Mouse (Mus musculus): ENCODE data around the gene Slc25a13. TPM values are rescaled to one million over a fixed set of nuclear protein-coding genes. Genes with fewer than 3 reads are reported as not detected.

Slc25a13 gene
- polyA plus RNA-seq, 1 experiment = 89.0 TPM

DNA sequence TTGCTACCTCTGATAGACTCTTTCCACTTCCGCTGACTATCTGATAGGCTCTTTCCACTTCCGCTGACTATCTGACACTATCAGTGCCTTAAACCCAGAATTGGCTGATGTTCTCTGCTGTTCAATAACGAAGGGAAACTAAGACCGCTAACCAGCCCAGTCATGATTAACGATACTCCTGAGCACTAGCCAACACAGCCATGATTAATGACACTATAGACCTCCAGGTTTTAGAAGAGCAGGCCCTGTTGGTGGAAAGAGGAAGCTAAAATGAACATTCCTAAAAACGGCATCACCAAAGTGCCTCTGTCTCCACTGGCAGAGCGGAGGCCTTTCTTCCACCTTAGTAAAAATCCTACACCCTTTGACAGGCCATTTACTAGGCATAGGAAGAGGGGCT, 24.6 kb downstream of the Slc25a13 start:
- Histone ChIP-seq H3K9me3 (replicated peaks; ENCODE audit: control insufficient read depth, insufficient read depth, low read length, poor library complexity, severe bottlenecking) (no peaks in the 10 kb centered on the region), H3K36me3 (ENCODE audit: control insufficient read depth, insufficient read depth, low read length, poor library complexity, severe bottlenecking) (peaks cover 8% of the 10 kb centered on the region), H3K27me3 (ENCODE audit: control insufficient read depth, insufficient read depth, low read length, poor library complexity, severe bottlenecking) (no peaks in the 10 kb centered on the region), H3K4me1 (ENCODE audit: control insufficient read depth, insufficient read depth, low read length) (peaks cover 2% of the 10 kb centered on the region), H3K9ac (ENCODE audit: low read depth, poor library complexity, severe bottlenecking) (no peak overlapping the region), H3K27ac (ENCODE audit: insufficient read depth, low read length) (no peak overlapping the region), H3K4me3 (ENCODE audit: low read depth, low read length) (no peak overlapping the region)
- TF ChIP-seq EP300 (IDR thresholded peaks at IDR 0.05; ENCODE audit: insufficient read depth, low read depth, low read length) = no peak
- TF ChIP-seq POLR2A (IDR thresholded peaks at IDR 0.05; ENCODE audit: insufficient read depth, low read length) = no peak
- no peak for TF ChIP-seq CTCF (IDR thresholded peaks at IDR 0.05; ENCODE audit: low read depth, low read length)

DNA sequence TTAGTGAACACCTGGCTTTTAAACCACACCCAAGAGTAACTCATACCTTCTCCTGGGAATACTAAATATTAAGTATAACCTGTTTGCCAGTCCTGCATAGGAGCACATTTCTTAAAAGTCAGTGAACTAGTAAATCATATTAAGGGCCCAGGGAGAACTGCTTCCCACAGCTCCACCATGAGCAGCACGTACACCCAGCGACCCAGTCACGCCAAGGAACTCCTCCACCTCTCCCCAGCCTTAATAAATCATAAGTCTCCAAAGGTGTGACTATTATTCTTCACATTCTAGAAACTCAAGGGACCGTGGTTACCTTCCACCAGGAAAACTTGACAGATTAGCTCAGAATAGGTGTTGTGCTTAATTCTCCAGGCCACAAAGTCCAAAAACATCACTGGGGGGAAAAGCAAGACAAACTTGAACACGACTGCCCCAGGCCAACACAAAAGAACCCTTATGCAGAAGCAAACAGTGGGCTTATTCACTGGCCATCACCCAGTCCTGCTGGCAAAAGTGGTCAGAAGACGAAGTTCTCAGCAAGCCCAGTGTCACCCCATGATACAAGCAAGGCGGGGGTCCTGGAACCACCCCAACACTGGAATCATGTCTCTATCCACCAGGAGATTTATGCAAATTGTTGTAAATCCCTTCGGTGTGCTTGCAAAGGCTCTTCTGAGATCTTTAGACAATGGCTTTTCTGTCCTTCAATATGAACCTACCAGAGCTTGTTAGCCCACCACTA, 25.2 kb downstream of the Slc25a13 start:
- peaks cover 8% of the 10 kb centered on the region for H3K36me3 ChIP-seq (ENCODE audit: control insufficient read depth, insufficient read depth, low read length, poor library complexity, severe bottlenecking)
- no peak for TF ChIP-seq POLR2A (IDR thresholded peaks at IDR 0.05; ENCODE audit: insufficient read depth, low read length)
- TF ChIP-seq CTCF (IDR thresholded peaks at IDR 0.05; ENCODE audit: low read depth, low read length) = no peak
- TF ChIP-seq EP300 (IDR thresholded peaks at IDR 0.05; ENCODE audit: insufficient read depth, low read depth, low read length) = no peak
- no peak overlapping the region for H3K27ac ChIP-seq (ENCODE audit: insufficient read depth, low read length)
- no peak overlapping the region for H3K4me3 ChIP-seq (ENCODE audit: low read depth, low read length)
- H3K27me3 ChIP-seq (ENCODE audit: control insufficient read depth, insufficient read depth, low read length, poor library complexity, severe bottlenecking) = no peaks in the 10 kb centered on the region
- no peak overlapping the region for H3K9ac ChIP-seq (ENCODE audit: low read depth, poor library complexity, severe bottlenecking)
- no peaks in the 10 kb centered on the region for H3K9me3 ChIP-seq (replicated peaks; ENCODE audit: control insufficient read depth, insufficient read depth, low read length, poor library complexity, severe bottlenecking)
- peaks cover 2% of the 10 kb centered on the region for H3K4me1 ChIP-seq (ENCODE audit: control insufficient read depth, insufficient read depth, low read length)

DNA sequence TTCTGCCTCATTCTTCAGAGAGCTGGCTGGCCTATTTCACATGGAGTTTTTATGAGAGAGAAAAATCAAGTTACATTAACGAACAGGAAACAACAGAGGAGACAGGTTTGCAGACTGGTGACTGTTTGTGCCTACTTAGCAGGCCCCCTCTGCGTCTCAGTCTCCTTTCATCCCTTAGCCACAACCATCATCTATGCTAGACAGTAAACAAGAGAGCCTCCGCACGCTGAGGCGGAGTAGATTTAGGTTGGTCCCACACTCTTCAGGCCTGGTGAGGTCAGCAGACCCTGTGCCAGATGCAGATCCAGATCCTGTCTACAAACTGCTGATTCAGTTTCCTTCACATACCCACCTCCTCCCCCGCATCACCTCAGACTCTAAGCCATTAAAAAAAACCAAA, 28.0 kb downstream of the Slc25a13 start:
- Histone ChIP-seq H3K27ac (ENCODE audit: insufficient read depth, low read length) (0 out of 2 replicates have a peak overlapping the region, but pooled peaks have one; percentile 21), H3K9ac (ENCODE audit: low read depth, poor library complexity, severe bottlenecking) (no peak overlapping the region), H3K27me3 (ENCODE audit: control insufficient read depth, insufficient read depth, low read length, poor library complexity, severe bottlenecking) (no peaks in the 10 kb centered on the region), H3K4me3 (ENCODE audit: low read depth, low read length) (no peak overlapping the region), H3K36me3 (ENCODE audit: control insufficient read depth, insufficient read depth, low read length, poor library complexity, severe bottlenecking) (0 out of 2 replicates have a peak, but pooled peaks cover 3% of the 10 kb centered on the region), H3K4me1 (ENCODE audit: control insufficient read depth, insufficient read depth, low read length) (peaks cover 7% of the 10 kb centered on the region), H3K9me3 (replicated peaks; ENCODE audit: control insufficient read depth, insufficient read depth, low read length, poor library complexity, severe bottlenecking) (no peaks in the 10 kb centered on the region)
- TF ChIP-seq POLR2A (IDR thresholded peaks at IDR 0.05; ENCODE audit: insufficient read depth, low read length) (no peak), CTCF (IDR thresholded peaks at IDR 0.05; ENCODE audit: low read depth, low read length) (no peak), EP300 (IDR thresholded peaks at IDR 0.05; ENCODE audit: insufficient read depth, low read depth, low read length) (no peak)

DNA sequence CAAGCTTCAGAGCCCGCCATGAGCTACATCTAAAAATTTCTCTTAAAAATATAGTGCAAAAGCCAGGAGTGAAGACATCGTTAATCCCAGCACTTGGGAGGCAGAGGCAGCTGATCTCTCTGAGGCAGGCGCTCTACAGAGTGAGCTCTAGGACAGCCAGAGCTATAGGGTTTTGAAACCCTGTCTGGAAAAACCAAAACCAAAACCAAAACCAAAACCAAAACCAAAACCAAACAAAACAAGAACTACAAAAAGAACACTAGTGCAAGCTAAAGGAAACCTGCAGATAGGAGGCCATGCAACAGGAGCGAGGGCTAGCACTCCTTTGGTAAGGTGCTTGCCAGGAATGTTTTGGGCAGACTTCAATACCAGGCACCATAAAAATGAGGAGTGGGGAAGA, 30.5 kb downstream of the Slc25a13 start:
- H3K27ac ChIP-seq (ENCODE audit: insufficient read depth, low read length) = no peak overlapping the region
- no peaks in the 10 kb centered on the region for H3K27me3 ChIP-seq (ENCODE audit: control insufficient read depth, insufficient read depth, low read length, poor library complexity, severe bottlenecking)
- no peak overlapping the region for H3K9ac ChIP-seq (ENCODE audit: low read depth, poor library complexity, severe bottlenecking)
- H3K4me1 ChIP-seq (ENCODE audit: control insufficient read depth, insufficient read depth, low read length) = peaks cover 7% of the 10 kb centered on the region
- TF ChIP-seq EP300 (IDR thresholded peaks at IDR 0.05; ENCODE audit: insufficient read depth, low read depth, low read length) = no peak
- no peak for TF ChIP-seq POLR2A (IDR thresholded peaks at IDR 0.05; ENCODE audit: insufficient read depth, low read length)
- no peak for TF ChIP-seq CTCF (IDR thresholded peaks at IDR 0.05; ENCODE audit: low read depth, low read length)
- H3K36me3 ChIP-seq (ENCODE audit: control insufficient read depth, insufficient read depth, low read length, poor library complexity, severe bottlenecking) = 0 out of 2 replicates have a peak, but pooled peaks cover 3% of the 10 kb centered on the region
- no peaks in the 10 kb centered on the region for H3K9me3 ChIP-seq (replicated peaks; ENCODE audit: control insufficient read depth, insufficient read depth, low read length, poor library complexity, severe bottlenecking)
- H3K4me3 ChIP-seq (ENCODE audit: low read depth, low read length) = no peak overlapping the region

DNA sequence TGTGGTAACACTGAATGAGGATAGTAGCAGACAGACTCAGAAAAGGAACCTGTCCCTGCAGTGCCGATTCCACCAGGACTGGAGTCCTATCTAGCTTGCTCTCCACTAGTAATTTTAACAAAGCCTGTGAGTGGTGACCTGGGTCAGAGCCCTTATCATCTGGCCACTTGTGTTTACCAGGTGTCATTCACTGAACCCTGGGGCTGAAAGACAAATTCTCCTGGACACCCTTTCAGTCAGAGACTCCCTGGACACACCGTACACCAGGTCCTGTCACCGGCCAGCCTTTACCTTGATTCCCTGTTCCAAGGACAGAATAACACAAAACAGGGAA, 31.3 kb downstream of the Slc25a13 start:
- TF ChIP-seq POLR2A (IDR thresholded peaks at IDR 0.05; ENCODE audit: insufficient read depth, low read length) (no peak), CTCF (IDR thresholded peaks at IDR 0.05; ENCODE audit: low read depth, low read length) (no peak), EP300 (IDR thresholded peaks at IDR 0.05; ENCODE audit: insufficient read depth, low read depth, low read length) (no peak)

More for the DNA sequence above, 31.3 kb downstream of the Slc25a13 start:
- no peak overlapping the region for H3K27ac ChIP-seq (ENCODE audit: insufficient read depth, low read length)
- H3K9ac ChIP-seq (ENCODE audit: low read depth, poor library complexity, severe bottlenecking) = no peak overlapping the region
- no peaks in the 10 kb centered on the region for H3K9me3 ChIP-seq (replicated peaks; ENCODE audit: control insufficient read depth, insufficient read depth, low read length, poor library complexity, severe bottlenecking)
- H3K4me1 ChIP-seq (ENCODE audit: control insufficient read depth, insufficient read depth, low read length) = peaks cover 7% of the 10 kb centered on the region
- H3K4me3 ChIP-seq (ENCODE audit: low read depth, low read length) = no peak overlapping the region
- 0 out of 2 replicates have a peak, but pooled peaks cover 3% of the 10 kb centered on the region for H3K36me3 ChIP-seq (ENCODE audit: control insufficient read depth, insufficient read depth, low read length, poor library complexity, severe bottlenecking)
- H3K27me3 ChIP-seq (ENCODE audit: control insufficient read depth, insufficient read depth, low read length, poor library complexity, severe bottlenecking) = no peaks in the 10 kb centered on the region
